Mouse (Mus musculus) midbrain, embryonic 10.5 days (tissue): ENCODE data around the gene Nf1. TPM values are rescaled to one million over a fixed set of nuclear protein-coding genes. Genes with fewer than 3 reads are reported as not detected.
"Not testable (repeated sequence)": the region's sequence is repeated elsewhere in the genome, so short reads cannot be mapped to it uniquely, and the experiment has no call there.

ENCODE experiments used
- DNase-seq: peaks from one replicate; pipeline ENCODE4 v3.0.0-alpha.2; 2017; ENCODE audit warnings: low spot score
- H3K27ac ChIP-seq: fragments of 300-500 bp; sonication (generic); replicated peaks from 2 replicates; pipeline ENCODE4 v1.5.1; 2016; ENCODE audit warnings: mild to moderate bottlenecking
- H3K27me3 ChIP-seq: fragments of 300-500 bp; sonication (generic); 2 replicates; pipeline ENCODE4 v1.6.1; 2016; ENCODE audit warnings: low read depth, mild to moderate bottlenecking; ENCODE audit not compliant: poor library complexity, severe bottlenecking
- H3K36me3 ChIP-seq: fragments of 300-500 bp; sonication (generic); 2 replicates; pipeline ENCODE4 v1.6.1; 2016; ENCODE audit warnings: mild to moderate bottlenecking, moderate library complexity
- H3K4me1 ChIP-seq: fragments of 300-500 bp; sonication (generic); 2 replicates; pipeline ENCODE4 v1.6.1; 2016
- H3K4me3 ChIP-seq: fragments of 300-500 bp; sonication (generic); 2 replicates; pipeline ENCODE4 v1.5.1; 2016; ENCODE audit warnings: mild to moderate bottlenecking, moderate library complexity
- H3K9me3 ChIP-seq: fragments of 300-500 bp; sonication (generic); replicated peaks from 2 replicates; pipeline ENCODE4 v1.6.1; 2016; ENCODE audit warnings: mild to moderate bottlenecking
- WGBS: fragments of 180-500 bp; shearing (Covaris S2); methylation state at CpG from one replicate; pipeline ENCODE4 v1.1.7; 2016; 5-methylcytosine and 5-hydroxymethylcytosine counted together
- polyA plus RNA-seq: library from polyadenylated mRNA; unstranded; fragments of >200 nt; fragmentation: Nextera tagmentation; extraction: Ambion mirVana; gene quantifications from 2 replicates; pipeline ENCODE4 v1.2.1, GENCODE M21; 2016

Gene Nf1
- polyA plus RNA-seq, result 6.6 and 6.7 TPM in 2 replicates

DNA sequence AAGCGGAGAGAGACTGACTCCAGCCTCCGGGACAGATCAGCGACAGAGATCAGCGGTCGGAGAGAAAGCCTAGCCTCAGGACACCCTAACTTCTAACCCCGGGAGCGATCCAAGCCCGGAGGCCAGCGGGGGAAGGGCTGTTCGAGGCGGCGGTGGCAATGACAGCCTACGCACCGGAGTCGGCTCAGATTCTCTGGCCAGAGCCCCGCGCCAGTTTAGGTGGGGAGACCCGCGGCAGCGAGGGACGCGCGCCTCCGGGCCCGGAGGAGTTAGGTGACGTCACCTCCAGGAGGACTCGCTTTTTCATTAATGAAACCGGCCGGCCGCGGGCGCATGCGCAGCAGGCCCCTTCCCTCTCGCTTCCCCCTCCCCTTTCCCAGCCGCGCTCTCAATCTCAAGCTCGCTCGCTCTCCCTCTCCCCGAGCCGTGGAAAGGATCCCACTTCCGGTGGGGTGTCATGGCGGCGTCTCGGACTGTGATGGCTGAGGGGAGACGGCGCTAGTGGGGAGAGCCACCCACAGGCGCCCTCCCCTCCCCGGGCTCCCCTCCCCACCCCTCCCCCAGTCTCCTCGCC is at the start of gene Nf1:
Gene Nf1 (plus strand): TSS at position 460 of the 574 bp plus-strand sequence.
- H3K9me3 ChIP-seq, result peaks cover 6% of the 10 kb centered on the region; the same call in 1 of the 2 replicates
- peak within 1 kb of the TSS; percentile 100 for H3K4me3 ChIP-seq
- H3K4me1 ChIP-seq, result peaks cover 26% of the 10 kb centered on the region
- under 1% methylated on average over 42 of the region's 49 CpGs for WGBS
- peaks cover 26% of the 10 kb centered on the region for H3K36me3 ChIP-seq
- peak within 1 kb of the TSS; percentile 100 for H3K27ac ChIP-seq
- 0 out of 2 replicates have a peak, but pooled peaks cover 5% of the 10 kb centered on the region for H3K27me3 ChIP-seq
- DNase-seq, result peak; percentile 98

GRCm38 (mm10) chr11:79290473-79290872 is 49.0 kb upstream of the Nf1 start:
- no peaks in the 10 kb centered on the region for H3K9me3 ChIP-seq
- H3K4me3 ChIP-seq, result no peak overlapping the region
- no peaks in the 10 kb centered on the region for H3K27me3 ChIP-seq
- no peak overlapping the region for H3K27ac ChIP-seq
- H3K4me1 ChIP-seq, result no peaks in the 10 kb centered on the region
- H3K36me3 ChIP-seq, result no peaks in the 10 kb centered on the region
- 51% methylated on average over 2 of the region's 2 CpGs for WGBS
- no peak for DNase-seq

DNA sequence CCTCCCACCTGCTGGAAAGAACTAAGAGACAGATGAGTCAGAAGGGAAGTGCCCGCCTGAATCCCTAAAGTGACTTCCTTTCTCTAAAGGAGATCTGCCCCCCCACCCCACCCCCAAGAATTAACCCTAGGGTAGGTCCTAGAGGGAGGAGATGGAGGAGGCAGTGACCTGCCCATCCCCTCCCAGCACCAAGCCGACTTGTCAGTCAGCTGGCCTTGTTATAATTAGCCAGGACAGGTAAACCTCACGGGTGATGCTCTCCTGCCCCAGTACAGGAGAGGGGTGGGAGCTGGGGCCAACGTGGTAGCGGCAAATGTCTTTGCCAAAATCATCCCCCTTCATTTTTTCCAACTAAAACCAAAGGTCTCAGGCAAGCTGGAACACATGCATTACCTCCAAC is 47.8 kb upstream of the Nf1 start:
- H3K27me3 ChIP-seq, result no peaks in the 10 kb centered on the region
- no peaks in the 10 kb centered on the region for H3K36me3 ChIP-seq
- H3K4me1 ChIP-seq, result no peaks in the 10 kb centered on the region
- H3K27ac ChIP-seq, result no peak overlapping the region
- WGBS, result 70% methylated on average over 5 of the region's 5 CpGs
- no peak overlapping the region for H3K4me3 ChIP-seq
- DNase-seq, result no peak
- no peaks in the 10 kb centered on the region for H3K9me3 ChIP-seq

GRCm38 (mm10) chr11:79292130-79292529 is 47.4 kb upstream of the Nf1 start:
- Histone ChIP-seq H3K36me3 (no peaks in the 10 kb centered on the region), H3K4me1 (no peaks in the 10 kb centered on the region), H3K27me3 (no peaks in the 10 kb centered on the region), H3K9me3 (no peaks in the 10 kb centered on the region), H3K27ac (no peak overlapping the region), H3K4me3 (no peak overlapping the region)
- WGBS, result 84% methylated on average over 3 of the region's 3 CpGs
- no peak for DNase-seq

GRCm38 (mm10) chr11:79293025-79293424 is 46.5 kb upstream of the Nf1 start:
- H3K36me3 ChIP-seq, result no peaks in the 10 kb centered on the region
- 92% methylated on average over 3 of the region's 3 CpGs for WGBS
- DNase-seq, result no peak
- H3K27ac ChIP-seq, result no peak overlapping the region
- H3K4me1 ChIP-seq, result no peaks in the 10 kb centered on the region
- H3K9me3 ChIP-seq, result no peaks in the 10 kb centered on the region
- no peak overlapping the region for H3K4me3 ChIP-seq
- no peaks in the 10 kb centered on the region for H3K27me3 ChIP-seq

- H3K36me3 ChIP-seq, result no peaks in the 10 kb centered on the region
- no peaks in the 10 kb centered on the region for H3K4me1 ChIP-seq
- no peak overlapping the region for H3K4me3 ChIP-seq
- 79% methylated on average over 1 of the region's 1 CpGs for WGBS
- no peaks in the 10 kb centered on the region for H3K9me3 ChIP-seq
- H3K27ac ChIP-seq, result no peak overlapping the region
- no peak for DNase-seq
- H3K27me3 ChIP-seq, result no peaks in the 10 kb centered on the region
Observed at GRCm38 (mm10) chr11:79293971-79294370, 45.5 kb upstream of the Nf1 start.

DNA sequence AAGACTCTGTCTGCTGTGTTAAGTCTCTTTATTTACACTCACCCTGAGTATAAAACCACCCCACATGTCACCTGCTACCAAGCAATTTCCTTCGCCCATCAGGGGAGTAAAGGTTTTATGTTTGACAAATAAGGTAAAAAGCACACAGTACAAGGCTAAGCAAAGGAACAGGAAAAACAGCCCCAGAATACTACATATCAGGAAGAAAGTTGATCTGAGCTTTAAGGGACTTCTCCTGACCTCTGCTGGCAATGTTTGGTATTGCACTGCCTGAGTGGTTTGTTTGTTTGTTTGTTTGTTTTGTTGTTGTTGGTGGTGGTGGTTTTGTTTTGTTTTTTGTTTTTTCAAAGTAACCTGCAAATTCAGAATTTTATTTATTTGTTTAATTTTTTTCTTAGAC is 43.3 kb upstream of the Nf1 start:
- H3K4me3 ChIP-seq, result no peak overlapping the region
- DNase-seq, result peak; percentile 26
- no peaks in the 10 kb centered on the region for H3K27me3 ChIP-seq
- H3K27ac ChIP-seq, result no peak overlapping the region
- H3K9me3 ChIP-seq, result no peaks in the 10 kb centered on the region
- no peaks in the 10 kb centered on the region for H3K4me1 ChIP-seq
- WGBS, result 52% methylated on average over 1 of the region's 1 CpGs
- H3K36me3 ChIP-seq, result no peaks in the 10 kb centered on the region

DNA sequence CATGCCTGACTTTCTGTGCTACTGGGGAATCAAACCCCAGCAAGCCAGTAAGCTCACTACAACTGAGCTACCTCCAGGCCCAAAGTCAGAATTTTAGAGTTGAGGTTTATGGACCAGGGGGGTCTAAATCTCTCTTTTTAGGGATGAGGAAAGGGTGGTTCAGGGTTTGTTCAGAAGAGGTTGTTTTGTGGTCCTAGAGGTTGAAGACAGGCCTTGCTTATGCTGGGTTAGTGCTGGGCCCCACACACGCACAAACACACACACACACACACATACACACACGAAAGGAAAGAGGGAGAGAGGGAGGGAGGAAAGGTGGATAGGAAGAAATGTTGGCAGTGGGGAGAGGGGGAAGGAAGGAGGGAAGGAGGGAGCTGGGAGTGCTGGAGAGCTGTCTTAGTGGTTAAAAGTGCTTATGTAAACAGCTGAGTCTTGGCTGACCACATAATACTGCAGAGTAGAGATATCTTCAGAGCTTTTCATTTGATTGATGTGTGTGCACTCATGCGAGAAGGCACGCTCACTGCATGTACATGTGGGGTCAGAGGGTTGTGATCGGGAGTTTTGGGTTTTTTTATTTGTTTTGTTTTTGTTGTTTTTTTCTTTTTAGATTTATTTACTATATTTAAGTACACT is 42.5 kb upstream of the Nf1 start, which contains the start of gene Gm9964:
Gene Gm9964 (minus strand): TSS at position 51 of the 636 bp plus-strand sequence.
- Histone ChIP-seq H3K27me3 (no peaks in the 10 kb centered on the region), H3K9me3 (no peaks in the 10 kb centered on the region), H3K27ac (no peak within 1 kb of the TSS), H3K4me1 (no peaks in the 10 kb centered on the region), H3K36me3 (no peaks in the 10 kb centered on the region), H3K4me3 (no peak within 1 kb of the TSS)
- DNase-seq, result no peak
- WGBS, result 93% methylated on average over 4 of the region's 5 CpGs

DNA sequence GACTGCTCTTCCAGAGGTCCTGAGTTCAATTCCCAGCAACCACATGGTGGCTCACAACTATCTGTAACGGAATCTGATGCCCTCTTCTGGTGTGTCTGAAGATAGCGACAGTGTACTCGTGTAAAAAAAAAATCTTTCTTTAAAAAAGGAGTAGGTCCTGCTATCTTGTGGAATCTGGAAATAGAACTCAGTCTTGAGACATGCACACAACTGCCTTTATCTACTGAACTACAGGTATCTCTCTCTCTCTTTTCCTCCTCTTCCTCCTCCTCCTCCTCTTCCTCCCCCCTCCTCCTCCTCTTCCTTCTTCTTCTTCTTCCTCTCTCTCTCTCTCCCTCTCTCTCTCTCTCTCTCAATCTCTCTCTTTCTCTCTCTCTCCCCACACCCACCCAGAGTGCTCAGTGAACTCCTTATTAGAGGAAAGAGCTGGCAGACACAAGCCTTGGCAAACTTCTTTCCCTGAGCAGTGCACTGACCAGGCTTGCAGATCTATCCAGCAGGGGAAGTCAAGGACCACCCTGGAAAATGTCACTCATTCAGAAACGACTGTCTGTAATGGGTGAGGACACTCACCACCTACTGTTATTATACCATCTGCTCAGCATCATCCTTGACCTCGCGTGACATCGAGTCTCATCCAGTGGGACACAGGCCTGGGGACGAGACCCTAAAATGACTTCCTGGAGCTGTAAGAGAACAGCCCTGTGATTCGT is 39.6 kb upstream of the Nf1 start:
- no peaks in the 10 kb centered on the region for H3K9me3 ChIP-seq
- H3K36me3 ChIP-seq, result no peaks in the 10 kb centered on the region
- no peak overlapping the region for H3K27ac ChIP-seq
- H3K4me3 ChIP-seq, result no peak overlapping the region
- H3K4me1 ChIP-seq, result no peaks in the 10 kb centered on the region
- WGBS, result 86% methylated on average over 9 of the region's 9 CpGs
- DNase-seq, result no peak
- no peaks in the 10 kb centered on the region for H3K27me3 ChIP-seq

GRCm38 (mm10) chr11:79303109-79303508 is 36.4 kb upstream of the Nf1 start:
- 87% methylated on average over 6 of the region's 6 CpGs for WGBS

GRCm38 (mm10) chr11:79304245-79304644 is 35.2 kb upstream of the Nf1 start:
- H3K27ac ChIP-seq, H3K36me3 ChIP-seq, H3K27me3 ChIP-seq, DNase-seq, H3K4me3 ChIP-seq, H3K9me3 ChIP-seq: not testable (repeated sequence)
- WGBS, result 81% methylated on average over 4 of the region's 4 CpGs
- peaks cover 30% of the 10 kb centered on the region for H3K4me1 ChIP-seq

More at GRCm38 (mm10) chr11:79303109-79303508, 36.4 kb upstream of the Nf1 start:
- Histone ChIP-seq H3K27me3 (no peaks in the 10 kb centered on the region), H3K36me3 (no peaks in the 10 kb centered on the region), H3K4me1 (peaks cover 22% of the 10 kb centered on the region), H3K9me3 (no peaks in the 10 kb centered on the region), H3K27ac (no peak overlapping the region), H3K4me3 (no peak overlapping the region)
- DNase-seq, result no peak

DNA sequence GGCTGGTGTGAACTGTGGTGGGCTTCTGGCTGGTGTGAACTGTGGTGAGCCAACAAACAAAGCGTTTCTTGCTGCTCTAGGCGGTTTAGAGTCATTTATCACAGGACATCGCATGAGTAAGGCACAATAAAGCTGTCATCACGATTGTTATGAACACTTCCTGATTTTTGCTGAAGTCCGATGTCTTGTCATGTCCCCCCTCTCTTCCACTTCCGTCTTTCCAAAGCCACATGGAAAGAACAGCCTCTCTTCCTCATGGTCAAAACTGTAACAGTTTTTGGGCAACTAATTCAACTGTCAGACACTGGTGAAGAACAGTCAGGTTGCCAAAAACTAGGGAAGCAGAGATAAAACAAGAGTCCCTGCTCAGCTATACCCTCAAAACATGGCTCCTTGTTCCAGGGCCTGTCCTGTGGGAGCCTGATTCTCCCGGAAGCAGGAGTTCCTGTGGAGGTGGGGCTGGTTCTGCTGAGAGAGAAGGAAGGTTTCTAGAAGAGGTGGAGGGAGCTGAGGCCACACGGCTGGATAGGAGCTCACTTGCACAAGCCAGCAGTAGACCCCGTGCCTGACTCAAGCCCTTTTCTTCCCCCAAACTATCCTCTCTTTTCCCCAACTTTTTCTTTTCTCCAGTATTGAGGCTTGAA is 33.7 kb upstream of the Nf1 start:
- 85% methylated on average over 9 of the region's 9 CpGs for WGBS
- H3K27ac ChIP-seq, result peak overlapping the region; percentile 83
- H3K4me3 ChIP-seq, result no peak overlapping the region
- no peaks in the 10 kb centered on the region for H3K27me3 ChIP-seq
- H3K9me3 ChIP-seq, result no peaks in the 10 kb centered on the region
- peaks cover 30% of the 10 kb centered on the region for H3K4me1 ChIP-seq
- H3K36me3 ChIP-seq, result no peaks in the 10 kb centered on the region
- DNase-seq, result no peak
